Mouse (Mus musculus) large intestine, adult 2 months (tissue): ENCODE results near the gene Ip6k3. TPM values are rescaled to one million over a fixed set of nuclear protein-coding genes. Genes with fewer than 3 reads are reported as not detected.

Experiments used
- DNase-seq: peaks from one replicate; pipeline ENCODE4 v3.0.0-alpha.2; 2012; ENCODE audit warnings: low read depth, low spot score
- WGBS: fragments of 180-500 bp; shearing (Covaris S2); methylation state at CpG from one replicate; pipeline ENCODE4 v1.1.7; 2018; 5-methylcytosine and 5-hydroxymethylcytosine counted together
- polyA plus RNA-seq: library from polyadenylated mRNA; depleted of rRNA; stranded (reverse); fragments of >200 nt; gene quantifications from 2 replicates; pipeline ENCODE4 v1.2.3, GENCODE M21; 2012

Gene Ip6k3
- polyA plus RNA-seq, 1 experiment = 0.09 TPM

DNA sequence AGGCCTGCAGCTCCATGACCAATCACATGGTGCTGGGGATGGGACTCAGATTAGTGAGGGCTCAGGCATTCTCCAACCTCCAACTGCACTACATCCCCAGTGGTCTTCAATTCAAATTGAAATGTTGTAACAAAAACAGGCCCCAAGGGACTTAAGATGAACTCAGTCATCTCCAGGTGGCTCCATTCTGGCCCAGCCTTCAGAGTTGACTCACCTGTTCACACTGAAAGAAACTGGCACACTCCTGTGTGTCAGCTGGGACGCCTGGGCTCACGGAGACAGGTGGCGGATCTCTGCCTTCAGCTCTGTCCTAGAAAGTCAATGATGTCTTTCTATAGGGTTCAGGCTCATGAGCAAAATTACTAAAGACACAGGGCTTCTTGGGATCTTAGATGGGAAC is 18.5 kb upstream of the Ip6k3 start:
- DNase-seq = no peak
- whole genome bisulfite sequencing = 68% methylated on average over 3 of the region's 3 CpGs

GRCm38 (mm10) chr17:27183667-27184292 is 16.2 kb upstream of the Ip6k3 start:
- 61% methylated on average over 12 of the region's 12 CpGs for WGBS
- no peak for DNase-seq

DNA sequence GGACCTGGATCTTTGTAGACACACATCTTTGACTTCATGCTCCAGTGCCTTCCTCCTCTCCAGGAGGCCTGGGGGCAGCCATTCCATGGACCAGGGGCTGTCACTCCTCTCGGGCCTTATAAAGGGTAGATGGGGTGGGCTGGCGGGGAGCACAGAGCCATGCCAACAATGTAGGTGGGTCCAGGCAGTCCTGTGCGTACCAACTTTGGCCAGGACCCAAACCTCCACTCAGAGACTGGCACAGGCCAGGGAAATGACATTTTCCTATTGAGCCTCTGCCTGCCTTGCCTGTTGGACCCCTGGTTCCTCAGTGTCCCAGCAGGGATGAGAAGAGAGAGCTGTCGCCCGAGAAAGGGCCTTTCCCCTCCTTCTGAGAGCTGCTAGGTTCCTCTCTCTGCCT is 14.8 kb upstream of the Ip6k3 start:
- 79% methylated on average over 5 of the region's 5 CpGs for WGBS
- no peak for DNase-seq

DNA sequence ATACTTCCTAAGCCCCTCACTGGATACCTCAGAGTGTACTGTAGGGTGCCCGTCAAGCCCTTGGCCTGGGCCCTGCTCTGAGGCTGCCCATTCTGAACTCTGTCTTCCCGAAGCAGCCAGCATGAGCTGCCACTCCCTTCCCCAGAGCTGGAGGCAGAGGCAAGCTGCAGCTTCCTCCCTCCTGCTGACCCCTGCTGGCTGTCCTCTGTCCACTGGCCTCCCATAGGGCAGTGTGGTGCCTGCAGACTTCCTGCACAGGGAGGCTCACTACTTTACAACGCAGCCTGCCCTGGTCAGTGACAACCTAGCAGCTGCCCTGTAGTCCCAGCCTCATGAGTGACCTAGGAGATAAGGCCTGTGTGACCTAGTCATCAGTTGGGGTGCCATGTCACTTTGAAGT is 14.1 kb upstream of the Ip6k3 start:
- DNase-seq = no peak
- 38% methylated on average over 3 of the region's 3 CpGs for WGBS

GRCm38 (mm10) chr17:27179681-27180280 is 12.2 kb upstream of the Ip6k3 start:
- DNase-seq = no peak
- 66% methylated on average over 12 of the region's 12 CpGs for WGBS

- WGBS = 85% methylated on average over 17 of the region's 17 CpGs
- no peak for DNase-seq
Measured at GRCm38 (mm10) chr17:27178427-27179177, 11.0 kb upstream of the Ip6k3 start.

GRCm38 (mm10) chr17:27178019-27178418 is 10.4 kb upstream of the Ip6k3 start:
- no peak for DNase-seq
- WGBS = 87% methylated on average over 9 of the region's 9 CpGs

- no peak for DNase-seq
- WGBS = 89% methylated on average over 4 of the region's 4 CpGs
Measured at GRCm38 (mm10) chr17:27176754-27177153, 9.2 kb upstream of the Ip6k3 start.

DNA sequence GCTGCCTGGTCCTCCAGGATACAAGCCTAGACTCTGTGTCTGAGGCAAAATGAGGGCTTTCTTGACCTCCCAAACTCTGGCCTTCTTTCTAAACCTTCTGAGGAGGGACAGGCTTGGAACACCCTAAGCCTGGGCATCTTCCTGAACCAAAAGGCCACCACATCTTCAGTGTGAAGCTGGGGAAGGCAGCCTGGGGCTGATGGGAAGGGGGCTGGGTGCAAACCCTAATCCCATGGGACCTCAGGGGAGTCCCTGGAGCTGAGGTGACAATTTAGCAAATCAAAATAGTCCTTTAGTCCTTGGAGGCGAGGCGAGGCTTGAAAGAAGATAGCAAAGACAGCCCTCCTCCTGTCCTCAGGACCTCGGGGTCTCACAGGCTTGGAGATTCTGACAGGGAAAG is 8.7 kb upstream of the Ip6k3 start:
- DNase-seq = no peak
- 72% methylated on average over 3 of the region's 3 CpGs for WGBS

- WGBS = 32% methylated on average over 14 of the region's 14 CpGs
- no peak for DNase-seq
Measured at GRCm38 (mm10) chr17:27175196-27175874, 7.7 kb upstream of the Ip6k3 start.

- 53% methylated on average over 3 of the region's 3 CpGs for WGBS
- DNase-seq = no peak
Measured at GRCm38 (mm10) chr17:27173715-27174114, 6.1 kb upstream of the Ip6k3 start.

DNA sequence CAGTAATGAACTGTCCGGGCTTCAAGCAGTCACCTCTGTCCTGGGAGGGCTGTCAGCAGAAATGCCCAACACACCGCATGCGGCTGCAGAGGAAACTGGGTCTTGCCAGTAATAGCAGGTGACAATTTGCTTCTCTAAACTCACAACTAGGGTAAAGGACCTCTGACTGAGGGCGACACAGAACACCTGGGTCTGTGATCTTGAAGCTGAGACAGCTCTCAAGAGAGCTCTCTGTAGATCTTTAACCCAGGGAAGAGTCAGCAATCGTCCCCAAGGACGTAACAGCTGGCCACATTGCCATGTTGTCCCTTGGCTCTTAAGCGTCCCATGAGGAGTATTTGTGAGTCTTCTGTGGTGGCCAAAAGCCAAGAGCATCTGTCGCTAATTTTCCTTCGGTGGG is 4.9 kb upstream of the Ip6k3 start:
- DNase-seq = no peak
- WGBS = 57% methylated on average over 9 of the region's 9 CpGs

GRCm38 (mm10) chr17:27171121-27171520 is 3.5 kb upstream of the Ip6k3 start:
- DNase-seq = no peak
- WGBS = 62% methylated on average over 5 of the region's 5 CpGs

- WGBS = 73% methylated on average over 11 of the region's 11 CpGs
- no peak for DNase-seq
Measured at GRCm38 (mm10) chr17:27169952-27170695, 2.5 kb upstream of the Ip6k3 start.

- WGBS = 89% methylated on average over 4 of the region's 4 CpGs
- no peak for DNase-seq
Measured at GRCm38 (mm10) chr17:27168569-27168968, 974 bp upstream of the Ip6k3 start.

- 58% methylated on average over 6 of the region's 6 CpGs for WGBS
- DNase-seq = no peak
Measured at GRCm38 (mm10) chr17:27166901-27167300, 694 bp downstream of the Ip6k3 start.

DNA sequence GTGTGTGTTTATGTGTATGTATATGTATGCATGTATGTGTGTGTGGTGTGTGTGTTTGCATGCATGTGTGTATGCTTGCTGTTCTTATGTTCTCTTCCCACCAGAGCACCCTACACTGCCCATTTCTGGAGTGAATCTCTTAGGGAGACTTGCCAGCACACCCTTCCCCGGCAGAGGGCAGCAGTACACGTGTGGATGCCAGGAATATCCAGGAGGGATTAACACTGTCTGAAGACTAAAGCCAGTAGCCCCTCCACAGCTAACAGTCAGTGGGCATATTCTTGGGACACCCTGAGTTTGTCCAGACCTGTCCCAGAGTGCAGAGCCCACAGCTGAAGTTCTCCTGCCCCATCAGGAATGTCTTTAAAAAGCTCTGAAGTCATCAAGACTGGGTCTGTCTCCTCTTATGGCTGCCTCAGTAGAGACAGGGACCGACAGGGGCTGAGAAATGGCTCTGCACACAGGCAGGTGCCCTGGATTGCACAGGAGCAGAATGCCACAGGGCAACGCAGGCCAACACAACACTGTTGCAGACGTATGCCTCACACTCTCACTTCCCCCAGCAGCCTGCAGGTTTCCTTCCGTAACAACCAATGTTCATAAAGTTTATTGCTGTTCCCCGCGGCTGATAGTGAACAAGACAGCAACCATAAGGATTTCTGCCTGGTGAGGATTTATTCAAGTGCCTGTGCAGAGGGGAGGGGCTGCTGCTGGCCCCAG is 2.4 kb downstream of the Ip6k3 start:
- WGBS = 20% methylated on average over 8 of the region's 8 CpGs
- no peak for DNase-seq

DNA sequence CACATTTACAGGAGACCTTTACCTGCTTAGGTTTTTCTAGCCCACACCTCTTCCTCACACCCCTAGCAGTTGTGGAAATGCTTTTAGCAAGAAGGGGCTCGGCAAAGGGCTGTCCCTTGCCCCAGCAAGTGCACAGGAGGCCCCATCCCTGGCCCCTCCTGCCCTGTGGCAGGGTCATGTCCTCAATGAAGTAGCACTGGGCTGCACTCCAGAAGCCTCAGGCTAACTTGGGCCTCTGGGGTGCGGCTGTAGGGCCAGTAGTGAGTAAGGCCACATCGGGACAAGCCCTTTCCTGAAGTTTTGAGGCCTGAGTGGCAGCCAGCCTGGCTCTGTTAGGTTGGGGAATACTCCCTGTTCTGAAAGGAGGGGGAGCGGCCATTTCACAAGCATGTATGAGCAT is 6.7 kb downstream of the Ip6k3 start:
- no peak for DNase-seq
- 35% methylated on average over 4 of the region's 4 CpGs for WGBS

DNA sequence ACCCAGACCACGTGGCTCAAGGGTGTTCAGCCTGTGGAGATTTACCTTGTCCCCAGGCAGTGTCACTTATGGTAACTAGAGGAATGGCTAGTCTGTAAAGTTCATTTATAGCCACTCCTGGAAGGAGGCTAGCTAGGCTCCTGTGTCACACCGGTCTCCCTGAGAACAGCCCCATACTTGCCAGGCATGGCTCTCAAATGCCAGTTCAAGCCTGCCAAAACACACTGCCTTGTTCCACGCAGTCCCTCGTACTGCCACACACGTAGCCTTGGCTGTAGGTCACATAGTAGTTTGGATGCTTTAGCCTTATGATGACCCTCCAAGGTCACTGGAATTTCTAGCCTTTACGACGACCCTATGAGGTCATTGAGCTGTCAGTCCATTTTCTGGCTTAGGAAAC is 8.4 kb downstream of the Ip6k3 start:
- DNase-seq = no peak
- WGBS = 78% methylated on average over 7 of the region's 7 CpGs
